Mouse (Mus musculus): Measurements from ENCODE around the gene Gm20814. TPM values are rescaled to one million over a fixed set of nuclear protein-coding genes. Genes with fewer than 3 reads are reported as not detected.
"Not testable (repeated sequence)": the region's sequence is repeated elsewhere in the genome, so short reads cannot be mapped to it uniquely, and the experiment has no call there.

Gm20814 gene
- not detected in 2 replicates for polyA plus RNA-seq (2015; fragmentation: Nextera tagmentation; extraction: Ambion mirVana)

- H3K9ac ChIP-seq (ENCODE audit: low read length); H3K27ac ChIP-seq (ENCODE audit: low read length); H3K4me3 ChIP-seq (replicated peaks; ENCODE audit: low read length); H3K27me3 ChIP-seq (ENCODE audit: control insufficient read depth, insufficient read depth, low read length); H3K36me3 ChIP-seq (ENCODE audit: control insufficient read depth, insufficient read depth, low read length); H3K9me3 ChIP-seq (replicated peaks; ENCODE audit: control insufficient read depth, low read length); ATAC-seq (ENCODE audit: insufficient read depth, low FRiP score); H3K4me2 ChIP-seq (ENCODE audit: low read depth, low read length); H3K4me1 ChIP-seq (ENCODE audit: control insufficient read depth, insufficient read depth, low read length): not testable (repeated sequence)
- WGBS, result no CpG with 5 or more reads among the region's 6 CpGs
Measured at GRCm38 (mm10) chrY:75195556-75195955, at the start of gene Gm20814. Gene Gm20814, plus strand, starts transcription at chrY:75195856.

Data from stomach, embryonic 16.5 days (tissue).